Mouse (Mus musculus): Measurements from ENCODE around the gene Mmp21.

Gene Mmp21

DNA sequence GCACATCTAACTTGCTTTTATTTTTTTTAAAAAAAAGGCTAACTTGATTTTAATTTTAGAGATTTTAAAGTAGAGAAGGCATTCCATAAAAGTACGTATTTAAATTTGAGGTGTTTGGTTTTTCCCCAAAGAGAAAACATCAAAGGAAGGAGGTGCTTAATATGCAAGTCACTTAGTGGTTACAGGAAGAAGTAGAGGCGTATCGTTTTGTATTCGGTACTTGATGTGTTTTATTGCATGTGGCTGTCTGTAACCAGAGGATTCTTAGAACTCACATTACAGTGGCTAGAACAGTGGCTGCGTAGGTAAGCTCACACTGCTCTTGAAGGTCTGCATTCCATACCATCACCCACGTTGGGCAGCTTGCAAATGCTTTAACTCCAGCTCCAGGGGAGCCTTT lies 34.1 kb downstream of the Mmp21 start:
- DNase-seq: no peak

DNA sequence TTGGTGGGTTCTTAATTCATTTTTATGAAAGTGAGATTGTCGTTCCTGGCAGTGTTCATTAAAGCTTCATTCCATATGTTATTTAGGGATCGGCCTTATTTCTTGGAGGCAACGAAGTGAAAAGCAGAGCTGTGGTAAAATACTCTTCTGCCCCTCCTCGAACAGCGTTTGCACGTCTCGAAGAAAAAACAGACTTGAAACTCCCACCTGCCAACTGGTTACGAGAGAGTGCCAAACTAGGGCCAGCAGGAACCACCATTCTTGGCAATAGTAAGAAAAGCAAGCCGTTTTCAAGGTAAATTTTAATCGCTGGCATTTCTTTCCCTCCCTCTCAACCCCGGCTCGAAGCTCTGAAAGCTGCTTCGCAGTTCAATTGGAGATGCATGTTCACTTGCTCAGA lies 41.0 kb downstream of the Mmp21 start:
- DNase-seq: no peak

DNA sequence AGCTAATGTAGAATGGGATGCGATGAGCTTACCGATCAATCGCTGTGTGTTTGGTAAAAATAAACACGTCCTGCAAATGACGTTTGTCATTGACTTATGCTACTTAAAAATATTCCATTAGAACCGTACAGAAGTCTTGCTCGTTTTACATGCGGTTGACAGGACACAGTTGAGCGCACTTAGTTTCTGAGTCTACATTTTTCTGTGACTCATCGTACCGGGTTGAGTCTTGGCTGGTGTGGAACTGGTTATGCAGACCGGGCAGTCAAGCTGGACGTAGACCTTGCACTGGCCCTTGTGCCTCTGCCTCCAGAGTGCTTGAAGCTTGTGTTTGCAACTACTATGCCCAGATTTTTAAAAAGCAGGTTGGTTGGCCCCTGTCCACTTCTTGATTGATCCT lies 41.6 kb downstream of the Mmp21 start:
- peak; percentile 11 for DNase-seq

DNA sequence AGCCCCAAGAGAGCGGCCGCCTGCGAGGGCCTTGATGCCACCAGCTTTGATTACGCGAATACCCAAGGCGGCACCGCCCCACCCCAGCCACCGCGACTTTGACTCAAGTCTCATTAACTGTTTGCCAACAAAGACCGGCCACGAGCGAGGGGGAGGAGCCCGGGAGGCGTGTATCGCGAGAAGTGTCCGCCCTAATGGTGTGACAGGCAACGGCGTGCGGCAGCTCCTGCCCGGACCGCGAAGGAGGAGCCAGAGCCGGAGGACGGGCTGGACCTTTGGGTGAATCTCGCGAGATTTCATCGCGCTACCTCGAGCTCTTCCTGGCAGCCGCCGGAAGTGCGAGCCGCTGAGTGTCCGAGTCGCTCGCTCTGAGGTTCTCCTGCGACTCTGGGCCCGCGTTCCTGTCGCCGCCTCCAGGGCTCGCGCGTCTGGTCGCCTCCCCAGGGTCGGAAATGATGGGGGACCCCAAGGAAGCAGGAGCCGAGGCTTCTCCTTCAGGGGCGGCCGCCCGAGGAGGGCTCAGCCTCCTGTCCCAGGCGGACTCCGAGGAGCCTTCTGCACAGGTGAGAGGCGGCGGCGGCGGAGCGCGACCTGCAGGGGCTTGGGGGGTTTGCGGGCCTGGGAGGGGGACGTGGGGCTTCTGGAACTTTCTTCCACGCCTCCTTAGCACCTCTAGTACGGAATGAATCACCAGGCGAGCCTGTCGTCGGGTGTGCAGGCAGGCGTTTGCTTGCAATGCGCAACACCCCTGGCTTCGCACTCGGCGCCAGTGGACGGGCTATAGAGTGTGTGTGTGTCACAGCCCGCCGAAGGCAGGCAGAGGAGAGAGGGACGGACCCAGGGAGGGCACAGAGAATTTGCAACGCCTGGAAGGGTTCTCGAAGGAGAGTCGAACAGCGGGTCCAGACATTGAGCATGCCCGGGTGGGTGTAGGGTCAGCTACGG lies 42.2 kb downstream of the Mmp21 start, which contains the start of gene Edrf1:
TSS of gene Edrf1 (plus strand) at position 183 of the 945 bp plus-strand sequence.
- peak; percentile 91 for DNase-seq

DNA sequence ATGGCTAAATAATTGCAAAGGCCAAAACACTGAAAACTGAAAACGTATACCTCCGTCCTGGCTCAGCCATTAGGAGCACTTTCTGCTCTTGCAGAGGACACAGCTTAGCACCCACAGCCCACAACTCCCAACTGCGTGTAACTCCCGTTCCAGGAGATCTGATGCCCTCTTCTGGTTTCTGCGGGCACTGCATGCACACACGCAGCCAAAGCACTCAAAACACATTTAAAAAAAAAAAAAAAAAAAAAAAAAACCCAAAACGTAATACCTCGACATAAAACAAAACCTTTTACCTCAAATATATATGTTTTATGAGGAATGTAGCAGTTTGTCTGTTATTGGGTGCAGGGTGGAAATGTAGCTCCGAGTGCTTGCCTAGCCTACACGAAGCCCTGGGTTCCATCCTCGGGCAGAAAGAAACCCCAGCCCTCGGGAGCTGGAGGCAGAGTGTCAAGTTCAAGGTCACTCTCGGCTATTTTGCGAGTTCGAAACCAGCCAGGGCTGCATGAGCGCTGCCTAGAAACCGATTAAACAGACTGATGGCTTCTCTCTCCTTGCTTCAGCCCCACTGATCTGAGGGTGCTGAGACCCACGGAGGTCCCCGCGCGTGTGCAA lies 43.0 kb downstream of the Mmp21 start:
- DNase-seq: peak; percentile 95

DNA sequence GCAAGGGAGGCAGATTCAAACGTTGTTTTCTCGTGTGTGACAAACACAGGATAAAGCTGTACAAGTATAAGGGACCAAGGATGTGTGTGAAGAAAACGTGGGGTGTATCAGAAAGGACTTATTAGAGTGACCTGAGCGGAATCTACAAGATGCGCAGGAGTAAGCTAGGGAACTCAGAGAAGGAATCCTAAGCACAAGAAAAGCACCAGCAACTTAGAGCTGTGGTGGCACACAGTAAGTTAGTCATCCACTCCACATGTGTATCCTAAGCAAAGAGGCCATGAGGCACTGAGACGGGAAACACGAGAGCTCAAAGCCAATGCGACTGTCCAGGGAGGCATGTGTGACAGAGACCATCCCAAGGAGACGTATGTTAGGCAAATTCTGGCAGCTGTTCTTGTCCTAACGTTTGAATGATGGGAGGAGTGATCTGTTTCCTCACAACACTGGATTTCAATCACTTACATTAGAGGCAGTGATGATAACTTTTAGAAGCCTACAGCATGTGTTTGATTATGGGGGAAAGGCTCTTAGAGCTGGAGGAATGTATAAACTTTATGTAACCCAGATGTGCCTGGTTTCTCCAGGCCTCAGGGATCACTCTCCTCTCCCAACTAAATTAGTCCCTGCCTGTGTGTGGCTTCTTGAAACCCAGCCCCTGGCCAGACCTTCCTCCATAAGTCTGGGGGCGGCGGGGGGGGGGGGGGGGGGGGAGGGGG lies 44.8 kb downstream of the Mmp21 start:
- no peak for DNase-seq

DNA sequence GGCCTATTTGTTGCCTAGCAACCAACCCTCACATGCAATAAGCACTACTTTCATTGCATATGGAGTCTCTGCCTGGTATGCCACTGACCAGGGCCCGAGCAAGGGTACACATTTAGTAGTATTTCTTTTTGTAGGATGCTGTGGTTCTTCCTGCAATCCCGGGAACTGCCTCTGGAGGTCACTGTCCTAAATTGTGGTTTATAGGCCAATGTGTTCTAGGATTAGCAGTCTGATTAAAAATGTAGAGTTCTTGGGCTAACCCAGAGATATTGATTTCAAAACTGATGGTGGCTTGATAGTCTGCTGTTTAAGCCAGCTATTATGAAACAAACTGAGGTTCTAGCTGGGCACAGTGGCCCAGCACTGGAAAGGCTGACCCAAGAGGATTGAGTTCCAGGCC lies 47.4 kb downstream of the Mmp21 start:
- peak; percentile 78 for DNase-seq

DNA sequence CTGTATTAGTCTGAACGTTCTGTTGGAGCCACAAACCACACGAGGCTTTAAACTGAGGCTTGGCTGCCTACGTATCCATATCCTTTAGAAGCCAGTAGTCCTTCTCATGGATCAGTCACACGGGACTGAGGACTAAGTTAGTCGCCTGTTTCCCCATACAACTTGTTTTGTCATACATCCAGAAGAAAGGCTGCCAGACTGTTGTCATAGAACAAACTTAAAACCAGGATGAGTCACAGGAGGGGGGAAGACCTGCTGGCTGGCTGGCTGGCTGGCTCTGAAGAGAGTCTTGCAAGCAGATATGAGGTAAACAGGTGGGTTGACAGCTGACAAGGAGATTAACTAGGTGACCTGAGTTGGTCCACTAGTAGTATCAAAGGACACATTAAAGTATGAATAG lies 49.0 kb downstream of the Mmp21 start:
- no peak for DNase-seq

DNA sequence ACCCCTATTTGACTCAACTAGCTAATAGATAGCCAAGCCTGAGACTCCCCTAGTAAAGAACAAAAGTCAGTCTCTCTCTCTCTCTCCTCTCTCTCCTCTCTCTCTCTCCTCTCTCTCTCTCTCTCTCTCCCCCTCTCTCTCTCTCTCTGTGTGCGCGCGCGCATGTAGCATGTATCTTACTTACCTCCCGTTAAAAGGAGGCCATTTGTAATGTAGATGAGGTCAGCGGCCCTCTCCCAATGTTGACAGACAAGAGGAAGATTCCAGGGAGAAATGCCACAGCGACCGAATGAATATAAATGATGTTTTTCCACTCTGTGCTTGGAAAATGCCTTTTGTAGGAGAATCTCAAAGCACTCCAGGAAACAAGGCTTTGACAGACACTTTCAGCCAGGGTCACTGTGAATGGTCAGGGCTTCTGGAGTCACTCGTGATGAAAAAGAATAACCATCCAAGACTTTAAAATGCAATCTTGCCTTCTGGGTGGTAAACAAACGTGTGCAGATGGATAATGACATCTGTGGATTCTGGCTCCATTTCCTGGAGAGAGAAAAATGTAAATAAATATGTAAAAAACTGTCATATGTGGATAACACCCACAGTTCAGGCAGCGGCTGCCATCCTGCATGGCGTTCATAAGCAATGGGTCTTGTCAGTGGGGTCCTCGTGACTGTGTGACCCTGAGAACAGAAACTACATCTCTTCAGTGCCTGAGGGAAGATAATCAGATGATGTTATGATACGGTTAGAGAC lies 52.5 kb downstream of the Mmp21 start:
- no peak for DNase-seq

All from thymus, postnatal 4 days (tissue).